Comparison of ENCODE assay signal across 8 mouse cellular contexts in genomic region chr17:46496623-46497434, GRCm38 (mm10). TPM values are rescaled to one million over a fixed set of nuclear protein-coding genes. Genes with fewer than 3 reads are reported as not detected.
DNase-seq lines count a peak whose midpoint lies in the region; ATAC-seq and TF ChIP-seq lines count a peak whose summit lies in the region.

Gene Dnph1, plus strand, starts transcription at chr17:46496711.

- no peaks in the 10 kb centered on the region for H3K9me3 ChIP-seq in E14TG2a.4 (ENCODE audit: low read length)
- H3K9me3 ChIP-seq in heart, embryonic 14.5 days (ENCODE audit: control insufficient read depth, low read length) = no peaks in the 10 kb centered on the region
- H3K9me3 ChIP-seq in liver, embryonic 11.5 days (ENCODE audit: control insufficient read depth, low read length) = no peaks in the 10 kb centered on the region
- H3K9me3 ChIP-seq in stomach, embryonic 15.5 days = no peaks in the 10 kb centered on the region

- H3K79me2 ChIP-seq in myocyte (ENCODE audit: control insufficient read depth, insufficient read depth) = no peaks in the 10 kb centered on the region

- H3K4me3 ChIP-seq in E14TG2a.4 (replicated peaks; ENCODE audit: low read length) = peak within 1 kb of the TSS; percentile 96
- H3K4me3 ChIP-seq in heart, embryonic 14.5 days (ENCODE audit: control insufficient read depth in 1 of 2, insufficient read depth in 1 of 2, low read depth in 1 of 2, low read length in 2 of 2) = peak within 1 kb of the TSS; percentile 49 to 57
- peak within 1 kb of the TSS; percentile 74 for H3K4me3 ChIP-seq in liver, embryonic 11.5 days (ENCODE audit: low read depth, low read length)
- peak within 1 kb of the TSS; percentile 37 for H3K4me3 ChIP-seq in myocyte
- peak within 1 kb of the TSS; percentile 59 for H3K4me3 ChIP-seq in stomach, embryonic 15.5 days (replicated peaks)

- peak within 1 kb of the TSS; percentile 64 for H3K9ac ChIP-seq in heart, embryonic 14.5 days (ENCODE audit: low read length)
- H3K9ac ChIP-seq in liver, embryonic 11.5 days (ENCODE audit: low read depth, low read length) = peak within 1 kb of the TSS; percentile 90
- H3K9ac ChIP-seq in stomach, embryonic 15.5 days = peak within 1 kb of the TSS; percentile 54

- H3K27me3 ChIP-seq in E14TG2a.4 (ENCODE audit: insufficient read depth, low read length) (peaks cover 21% of the 10 kb centered on the region), myocyte (ENCODE audit: control insufficient read depth, insufficient read depth, insufficient read length) (peaks cover 25% of the 10 kb centered on the region)
- H3K27me3 ChIP-seq in heart, embryonic 14.5 days (ENCODE audit: control insufficient read depth, insufficient read depth, low read length) = peaks cover 8% of the 10 kb centered on the region
- peaks cover 11% of the 10 kb centered on the region for H3K27me3 ChIP-seq in liver, embryonic 11.5 days (replicated peaks; ENCODE audit: control insufficient read depth, insufficient read depth, low read length)
- no peaks in the 10 kb centered on the region for H3K27me3 ChIP-seq in stomach, embryonic 15.5 days (replicated peaks)

- peak within 1 kb of the TSS; percentile 72 for H3K4me2 ChIP-seq in heart, embryonic 14.5 days (ENCODE audit: low read length)
- peak within 1 kb of the TSS; percentile 93 for H3K4me2 ChIP-seq in liver, embryonic 11.5 days
- peak within 1 kb of the TSS; percentile 75 for H3K4me2 ChIP-seq in myocyte (ENCODE audit: low read depth)
- H3K4me2 ChIP-seq in stomach, embryonic 15.5 days = peak within 1 kb of the TSS; percentile 86

- peaks cover 36% of the 10 kb centered on the region for H3K36me3 ChIP-seq in E14TG2a.4 (ENCODE audit: insufficient read depth, low read length)
- peaks cover 14% of the 10 kb centered on the region; the same call in 1 of the 2 replicates for H3K36me3 ChIP-seq in heart, embryonic 14.5 days (ENCODE audit: control insufficient read depth, insufficient read depth, low read length)
- H3K36me3 ChIP-seq in liver, embryonic 11.5 days (ENCODE audit: control insufficient read depth, insufficient read depth, low read length) = peaks cover 3% of the 10 kb centered on the region; the same call in 1 of the 2 replicates
- no peaks in the 10 kb centered on the region for H3K36me3 ChIP-seq in myocyte (ENCODE audit: control insufficient read depth, insufficient read depth)
- no peaks in the 10 kb centered on the region for H3K36me3 ChIP-seq in stomach, embryonic 15.5 days

- TF ChIP-seq POLR2A in myocyte (IDR thresholded peaks at IDR 0.05; ENCODE audit: insufficient read length, low read depth) = peak; percentile 80

- WGBS in heart, embryonic 14.5 days = under 1% methylated on average over 44 of the region's 44 CpGs
- WGBS in liver, embryonic 11.5 days = under 1% methylated on average over 44 of the region's 44 CpGs
- under 1% methylated on average over 44 of the region's 44 CpGs for WGBS in stomach, embryonic 15.5 days

- ATAC-seq in heart, embryonic 14.5 days (ENCODE audit: insufficient number of reproducible peaks, insufficient read depth, low FRiP score, low read depth) = peak; percentile 66
- peak; percentile 95 for ATAC-seq in liver, embryonic 11.5 days (replicated peaks; ENCODE audit: low FRiP score)
- peak; percentile 95 for ATAC-seq in stomach, embryonic 15.5 days (ENCODE audit: insufficient read depth, low FRiP score, low read depth)

- no peak for TF ChIP-seq CTCF in E14TG2a.4 (conservative IDR thresholded peaks at IDR 0.05; ENCODE audit: low read length)

- peak; percentile 61 for DNase-seq in c-Kit-positive CD71-negative TER-119-negative erythroid progenitor cells, embryonic 14.5 days (ENCODE audit: low read depth)
- peak; percentile 54 for DNase-seq in fibroblast of lung, adult 2 months (ENCODE audit: low read depth)
- DNase-seq in kidney, postnatal 10 days = peak; percentile 83
- peak; percentile 89 for DNase-seq in liver, embryonic 11.5 days (ENCODE audit: low spot score)

- H3K27ac ChIP-seq in heart, embryonic 14.5 days (replicated peaks in 1 of 2; ENCODE audit: control insufficient read depth in 1 of 2, insufficient read depth in 1 of 2, low read depth in 2 of 2, low read length in 2 of 2) = no peak within 1 kb of the TSS
- H3K27ac ChIP-seq in liver, embryonic 11.5 days (ENCODE audit: low read depth, low read length) = peak within 1 kb of the TSS; percentile 3; the same call in 1 of the 2 replicates
- no peak within 1 kb of the TSS for H3K27ac ChIP-seq in stomach, embryonic 15.5 days

- peak within 1 kb of the TSS; percentile 10 for H3ac ChIP-seq in myocyte (ENCODE audit: control insufficient read depth, insufficient read length)

- H3K4me1 ChIP-seq in E14TG2a.4 (replicated peaks; ENCODE audit: low read depth, low read length) = peaks cover 49% of the 10 kb centered on the region
- peaks cover 4% of the 10 kb centered on the region in 2 experiments; a peak in 1 of 4 replicates for H3K4me1 ChIP-seq in heart, embryonic 14.5 days (ENCODE audit: control insufficient read depth in 2 of 2, insufficient read depth in 2 of 2, low read length in 2 of 2)
- H3K4me1 ChIP-seq in liver, embryonic 11.5 days (replicated peaks; ENCODE audit: control insufficient read depth, insufficient read depth, low read length) = no peaks in the 10 kb centered on the region; the same call in 1 of the 2 replicates
- H3K4me1 ChIP-seq in stomach, embryonic 15.5 days = peaks cover 8% of the 10 kb centered on the region; the same call in 1 of the 2 replicates

TF ChIP-seq in myocyte, 11 proteins besides CTCF, POLR2A, EP300 and RAD21:
- TF ChIP-seq USF1 (IDR thresholded peaks at IDR 0.05; ENCODE audit: low read depth) (peak; percentile 89), MYOD1 (IDR thresholded peaks at IDR 0.05; ENCODE audit: control insufficient read depth in 1 of 3, insufficient read length in 2 of 3, low read depth in 2 of 3) (no peak), REST (IDR thresholded peaks at IDR 0.05; ENCODE audit: insufficient read depth, insufficient read length) (peak; percentile 63), MYOG (IDR thresholded peaks at IDR 0.05; ENCODE audit: control insufficient read depth in 1 of 3, insufficient read depth in 1 of 3, insufficient read length in 2 of 3, low read depth in 2 of 3) (peak in 1 of 3 experiments; percentile 21)

RNA-seq across cellular contexts. Expression of gene Dnph1, which starts in this region (rescaled TPM):
- polyA plus RNA-seq in heart, embryonic 14.5 days (2014; fragmentation: Nextera tagmentation; extraction: Ambion mirVana) = 25.8 and 26.4 TPM in 2 replicates
- 63.6 and 65.0 TPM in 2 replicates for polyA plus RNA-seq in liver, embryonic 11.5 days (2014; fragmentation: Nextera tagmentation; extraction: Ambion mirVana)
- 22.6 TPM for polyA plus RNA-seq in myocyte (2012; fragmentation: generic; extraction: Trizol)
- 47.7 and 49.7 TPM in 2 replicates for polyA plus RNA-seq in stomach, embryonic 15.5 days (2015; fragmentation: Nextera tagmentation; extraction: Ambion mirVana)

Comparison
In these comparisons a context has a peak if more than half of its experiments do, and no peak if none do; other contexts are left out.
1. H3K4me3 ChIP-seq: peak in every context shown above with its lines; median percentile 96 in E14TG2a.4; 74 in liver, embryonic 11.5 days; 59 in stomach, embryonic 15.5 days; 53 in heart, embryonic 14.5 days; 37 in myocyte.